Mouse (Mus musculus) hindbrain, embryonic 16.5 days (tissue): ENCODE results near the gene Gm6685. TPM values are rescaled to one million over a fixed set of nuclear protein-coding genes. Genes with fewer than 3 reads are reported as not detected.

Experiments used
- ATAC-seq: fragments of 200-750 bp; cut with Nextera tagmentation; 2 replicates; pipeline ENCODE4 v1.8.0; 2017; ENCODE audit warnings: moderate TSS enrichment, moderate library complexity
- H3K27ac ChIP-seq: fragments of 300-500 bp; sonication (generic); 2 replicates; pipeline ENCODE4 v1.5.1; 2014; ENCODE audit warnings: low read depth, mild to moderate bottlenecking, control low read depth, low read length, moderate library complexity
- H3K27me3 ChIP-seq: fragments of 300-500 bp; sonication (generic); replicated peaks from 2 replicates; pipeline ENCODE4 v1.6.1; 2014; ENCODE audit warnings: low read length; ENCODE audit not compliant: control insufficient read depth, insufficient read depth
- H3K36me3 ChIP-seq: fragments of 300-500 bp; sonication (generic); 2 replicates; pipeline ENCODE4 v1.6.1; 2014; ENCODE audit warnings: mild to moderate bottlenecking, low read length, moderate library complexity, mixed read lengths; ENCODE audit not compliant: control insufficient read depth, insufficient read depth
- H3K4me1 ChIP-seq: fragments of 300-500 bp; sonication (generic); 2 replicates; pipeline ENCODE4 v1.6.1; 2014; ENCODE audit warnings: low read depth, low read length; ENCODE audit not compliant: control insufficient read depth, insufficient read depth
- H3K4me2 ChIP-seq: fragments of 300-500 bp; sonication (generic); 2 replicates; pipeline ENCODE4 v1.6.1; 2014; ENCODE audit warnings: mild to moderate bottlenecking, low read length, control low read depth, moderate library complexity
- H3K4me3 ChIP-seq: fragments of 300-500 bp; sonication (generic); 2 replicates; pipeline ENCODE4 v1.5.1; 2014; ENCODE audit warnings: mild to moderate bottlenecking, low read length, control low read depth, moderate library complexity
- H3K9ac ChIP-seq: fragments of 300-500 bp; sonication (generic); 2 replicates; pipeline ENCODE4 v1.6.1; 2014; ENCODE audit warnings: low read depth, mild to moderate bottlenecking, control low read depth, low read length, moderate library complexity
- H3K9me3 ChIP-seq: fragments of 300-500 bp; sonication (generic); 2 replicates; pipeline ENCODE4 v1.6.1; 2014; ENCODE audit warnings: mild to moderate bottlenecking, low read length, moderate library complexity; ENCODE audit not compliant: control insufficient read depth
- WGBS: fragments of 180-500 bp; shearing (Covaris S2); extraction: QIAGEN DNeasy Blood & Tissue Kit; methylation state at CpG from one replicate; pipeline ENCODE4 v1.1.7; 2014; 5-methylcytosine and 5-hydroxymethylcytosine counted together
- polyA plus RNA-seq: library from polyadenylated mRNA; unstranded; fragments of >200 nt; fragmentation: Nextera tagmentation; extraction: Ambion mirVana; gene quantifications from 2 replicates; pipeline ENCODE4 v1.2.1, GENCODE M21; 2015

The Gm6685 gene
- polyA plus RNA-seq, 1 experiment from 2014 or later, result 0.41 TPM

DNA sequence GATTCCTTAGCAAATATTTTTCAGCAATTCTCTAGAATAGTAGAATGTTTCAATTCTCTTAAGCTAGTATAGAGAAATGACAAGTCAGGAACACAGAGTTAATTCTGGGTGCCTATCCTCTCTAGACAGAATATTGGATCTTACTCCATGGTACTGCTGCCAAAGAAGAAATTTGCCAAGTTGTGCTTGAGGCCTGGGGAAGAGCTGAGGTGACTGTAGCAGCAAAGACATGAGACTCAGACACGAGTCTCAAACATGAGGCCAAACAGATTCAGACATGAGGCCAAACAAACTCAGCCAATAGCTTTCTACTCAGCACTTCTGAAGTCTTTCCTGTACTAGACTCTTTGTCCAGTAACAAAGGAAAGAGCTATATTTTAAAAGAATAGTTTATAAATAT, 26.3 kb downstream of the Gm6685 start:
- H3K9ac ChIP-seq, result no peak overlapping the region
- H3K27me3 ChIP-seq, result no peaks in the 10 kb centered on the region
- no peak overlapping the region for H3K4me2 ChIP-seq
- 73% methylated on average over 1 of the region's 1 CpGs for WGBS
- no peak overlapping the region for H3K27ac ChIP-seq
- no peaks in the 10 kb centered on the region for H3K9me3 ChIP-seq
- no peak for ATAC-seq
- no peaks in the 10 kb centered on the region for H3K36me3 ChIP-seq
- no peaks in the 10 kb centered on the region for H3K4me1 ChIP-seq
- H3K4me3 ChIP-seq, result no peak overlapping the region

GRCm38 (mm10) chr11:28307723-28308122, 31.9 kb downstream of the Gm6685 start:
- Histone ChIP-seq H3K4me1 (no peaks in the 10 kb centered on the region), H3K4me2 (no peak overlapping the region), H3K9me3 (no peaks in the 10 kb centered on the region), H3K4me3 (no peak overlapping the region), H3K27ac (no peak overlapping the region), H3K27me3 (no peaks in the 10 kb centered on the region), H3K9ac (no peak overlapping the region), H3K36me3 (no peaks in the 10 kb centered on the region)
- 97% methylated on average over 1 of the region's 1 CpGs for WGBS
- ATAC-seq, result no peak

GRCm38 (mm10) chr11:28290440-28290839, 49.2 kb downstream of the Gm6685 start:
- H3K36me3 ChIP-seq, result no peaks in the 10 kb centered on the region
- WGBS, result 64% methylated on average over 1 of the region's 1 CpGs
- no peaks in the 10 kb centered on the region for H3K27me3 ChIP-seq
- no peak for ATAC-seq
- H3K9ac ChIP-seq, result no peak overlapping the region
- H3K27ac ChIP-seq, result no peak overlapping the region
- H3K4me1 ChIP-seq, result no peaks in the 10 kb centered on the region
- H3K4me2 ChIP-seq, result no peak overlapping the region
- no peak overlapping the region for H3K4me3 ChIP-seq
- H3K9me3 ChIP-seq, result no peaks in the 10 kb centered on the region

Other genes starting within 250 kb of the Gm6685 start
- gene Ccdc85a, start 244.5 kb upstream of the Gm6685 start, polyA plus RNA-seq, result 56.1 and 66.3 TPM in 2 replicates